Mouse (Mus musculus): Measurements from ENCODE around the gene Msmo1. TPM values are rescaled to one million over a fixed set of nuclear protein-coding genes. Genes with fewer than 3 reads are reported as not detected.

Gene Msmo1
- polyA plus RNA-seq, 1 experiment from 2014 or later, result 37.0 TPM

DNA sequence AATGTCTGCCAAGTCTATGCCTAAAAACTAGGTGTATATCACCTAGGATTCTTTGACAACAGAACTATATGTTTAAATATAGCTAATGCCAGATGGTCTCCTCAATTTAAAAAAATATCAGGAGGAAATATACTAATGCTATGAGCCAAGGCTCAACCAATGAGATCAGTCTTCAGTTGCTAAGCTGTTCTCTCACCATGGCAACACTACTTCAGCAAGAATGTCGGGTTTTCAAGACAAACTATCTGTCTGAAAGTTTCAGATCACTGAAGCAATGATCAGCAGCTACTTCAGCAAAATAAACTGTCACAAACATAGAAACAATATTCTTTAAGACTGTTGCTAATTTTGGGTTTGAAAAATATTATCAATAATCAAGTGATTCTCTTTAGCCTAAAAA lies 61.7 kb downstream of the Msmo1 start:
- no peaks in the 10 kb centered on the region for H3K9me3 ChIP-seq (replicated peaks; ENCODE audit: control insufficient read depth, low read length)
- no peak overlapping the region for H3K4me3 ChIP-seq (ENCODE audit: low read length)
- H3K27me3 ChIP-seq (ENCODE audit: control insufficient read depth, insufficient read depth, low read length), result no peaks in the 10 kb centered on the region
- no peak for ATAC-seq (replicated peaks; ENCODE audit: extremely low read depth, insufficient read depth, low FRiP score)
- no peak overlapping the region for H3K9ac ChIP-seq (ENCODE audit: low read length)
- H3K4me1 ChIP-seq (ENCODE audit: control insufficient read depth, insufficient read depth, low read length), result peaks cover 11% of the 10 kb centered on the region
- H3K4me2 ChIP-seq (ENCODE audit: low read depth, low read length), result no peak overlapping the region
- H3K36me3 ChIP-seq (ENCODE audit: control insufficient read depth, insufficient read depth), result no peaks in the 10 kb centered on the region
- H3K27ac ChIP-seq (ENCODE audit: low read length), result no peak overlapping the region
- WGBS, result 40% methylated on average over 1 of the region's 1 CpGs

Other genes starting within 250 kb of the Msmo1 start
- 254 and 274 TPM in 2 replicates for gene Cpe, start 40.7 kb downstream of the Msmo1 start, polyA plus RNA-seq (2015; fragmentation: Nextera tagmentation; extraction: Ambion mirVana)
- gene Klhl2, start 116.2 kb upstream of the Msmo1 start, polyA plus RNA-seq (2015; fragmentation: Nextera tagmentation; extraction: Ambion mirVana), result 3.6 and 7.5 TPM in 2 replicates
- gene Tmem192, start 213.4 kb upstream of the Msmo1 start, polyA plus RNA-seq (2015; fragmentation: Nextera tagmentation; extraction: Ambion mirVana), result 29.4 and 31.6 TPM in 2 replicates